Mouse (Mus musculus): ENCODE measurements at regions not wholly inside any gene's neighbourhood (a gene's known extent, or its start where the extent isn't known, plus 50 kb on each side); places are given as distances from the start of the nearest gene placed in this dataset.

DNA sequence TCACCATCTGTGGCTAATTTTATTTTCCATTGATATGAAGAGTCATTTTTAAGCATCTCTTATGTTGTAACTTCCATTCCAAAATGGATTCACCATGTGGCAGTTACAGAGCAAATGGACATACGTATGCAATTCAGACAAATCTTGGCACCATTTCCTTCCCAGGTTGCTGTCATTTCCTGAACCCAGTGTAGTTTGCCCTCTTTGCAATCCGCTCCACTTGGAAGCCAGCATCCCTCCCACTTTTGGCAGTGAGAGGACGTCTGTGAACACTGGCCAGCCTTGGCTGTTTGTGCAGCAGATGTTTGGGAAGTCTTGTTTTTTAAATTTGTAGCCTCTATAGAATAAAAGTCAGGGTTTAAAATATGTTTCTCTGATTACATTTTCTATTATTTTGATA is 510.6 kb upstream of the Cdh7 start:
- DNase-seq = peak; percentile 74 to 85

DNA sequence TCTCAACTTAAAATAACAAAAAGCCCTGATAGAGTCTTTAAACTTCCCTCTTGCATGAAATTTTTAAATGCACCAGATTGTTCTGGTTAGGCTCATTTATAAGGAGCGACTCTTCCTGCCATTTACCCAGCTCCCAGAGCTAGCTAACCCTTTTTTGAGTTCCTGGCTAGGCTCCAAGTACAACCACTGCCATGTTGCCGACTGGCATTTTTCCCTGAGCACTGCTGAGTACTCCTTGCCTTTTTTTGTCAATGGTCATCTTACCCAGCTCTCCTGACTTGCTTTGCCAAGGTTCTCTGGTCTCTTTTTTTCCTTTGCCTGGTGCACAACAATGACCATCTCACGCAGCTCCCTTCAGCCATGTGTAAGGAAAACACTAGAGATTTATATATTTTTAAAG is 500.8 kb upstream of the Cdh7 start:
- DNase-seq = peak; percentile 60 to 62

DNA sequence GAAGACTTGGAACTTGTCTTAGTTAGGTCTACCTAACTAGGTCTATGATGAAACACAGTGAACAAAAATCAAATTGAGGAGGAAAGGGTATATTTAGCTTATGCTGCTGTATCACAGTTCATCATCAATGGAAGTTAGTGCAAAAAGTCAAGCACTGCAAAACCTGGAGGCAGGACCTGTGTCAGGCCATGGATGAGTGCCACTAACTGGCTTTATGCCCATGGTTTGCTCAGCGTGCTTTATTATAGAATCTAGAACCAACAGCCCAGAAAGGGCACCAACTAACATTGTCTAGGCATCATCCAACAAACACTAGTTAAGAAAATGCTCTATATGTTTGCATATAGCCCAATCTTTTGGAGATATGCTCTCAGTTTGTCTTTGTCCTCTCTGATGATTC is 486.3 kb upstream of the Cdh7 start:
- peak in 1 of 2 experiments; percentile 6 for DNase-seq

- peak in 1 of 2 experiments; percentile 7 for DNase-seq
Measured at GRCm38 (mm10) chr1:109512632-109513259, 469.5 kb upstream of the Cdh7 start.

DNA sequence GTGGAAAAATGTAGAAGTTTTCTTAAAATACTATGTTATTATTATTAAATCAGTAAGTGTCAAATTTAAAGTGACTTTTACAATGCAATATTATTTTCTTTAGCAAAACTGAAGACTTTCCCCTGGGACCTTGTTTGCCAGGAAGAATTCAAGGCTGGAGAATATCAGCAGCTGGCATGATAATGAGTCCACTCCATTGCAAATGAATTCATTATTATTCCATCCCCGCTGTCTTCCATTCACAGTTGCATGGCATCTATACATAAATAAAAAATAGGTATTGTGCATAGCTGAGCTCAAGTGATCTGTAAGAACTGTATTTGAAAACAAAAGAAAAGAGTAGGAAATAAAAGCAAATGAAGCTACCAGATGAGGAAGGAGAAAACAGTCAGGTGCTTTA is 467.9 kb upstream of the Cdh7 start:
- DNase-seq = no peak
